Mouse (Mus musculus) heart, postnatal 4 days (tissue): ENCODE data around the gene Nob1. TPM values are rescaled to one million over a fixed set of nuclear protein-coding genes. Genes with fewer than 3 reads are reported as not detected.

ENCODE experiments used
- DNase-seq: peaks from one replicate; pipeline ENCODE4 v3.0.0; 2021
- total RNA-seq, 2 experiments: library from RNA; stranded (reverse); gene quantifications; 2 replicates each; pipeline ENCODE4 v1.2.3; 2021

The Nob1 gene
- total RNA-seq = 10 to 100 TPM; 31.7 to 37.0 TPM

DNA sequence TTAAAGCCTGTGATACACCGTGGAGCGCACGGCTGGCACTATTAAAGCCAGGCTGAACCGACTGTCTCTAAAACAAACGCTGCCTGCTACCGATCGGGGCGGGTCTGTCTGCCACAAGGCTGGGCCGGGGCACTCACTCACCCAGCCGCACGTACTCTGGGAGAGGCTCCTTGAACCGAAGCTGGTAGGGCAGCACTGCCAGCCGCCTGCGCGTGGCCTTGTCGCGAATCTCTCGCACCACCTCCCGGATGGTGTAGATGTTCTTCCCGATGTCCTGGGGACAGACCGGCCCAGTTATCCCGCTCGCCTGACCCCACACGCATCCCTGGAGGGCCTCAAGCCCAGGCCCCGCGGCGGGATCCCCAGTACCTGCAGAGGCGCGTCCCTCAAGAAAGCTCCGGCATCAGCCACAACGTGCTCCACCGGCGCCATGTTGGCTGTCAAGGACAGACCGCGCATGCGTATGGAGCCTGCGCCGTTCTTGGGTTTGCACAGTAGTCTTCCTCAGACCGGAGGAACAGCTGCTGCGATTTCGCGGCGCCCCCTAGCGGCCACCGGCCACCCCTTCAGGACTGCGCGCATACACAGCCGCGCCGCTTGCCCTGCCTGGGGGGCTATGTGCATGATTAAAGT lies at the start of gene Nob1:
Gene Nob1, minus strand, starts transcription at position 455 of the 633 bp plus-strand sequence.
- DNase-seq = peak; percentile 98

DNA sequence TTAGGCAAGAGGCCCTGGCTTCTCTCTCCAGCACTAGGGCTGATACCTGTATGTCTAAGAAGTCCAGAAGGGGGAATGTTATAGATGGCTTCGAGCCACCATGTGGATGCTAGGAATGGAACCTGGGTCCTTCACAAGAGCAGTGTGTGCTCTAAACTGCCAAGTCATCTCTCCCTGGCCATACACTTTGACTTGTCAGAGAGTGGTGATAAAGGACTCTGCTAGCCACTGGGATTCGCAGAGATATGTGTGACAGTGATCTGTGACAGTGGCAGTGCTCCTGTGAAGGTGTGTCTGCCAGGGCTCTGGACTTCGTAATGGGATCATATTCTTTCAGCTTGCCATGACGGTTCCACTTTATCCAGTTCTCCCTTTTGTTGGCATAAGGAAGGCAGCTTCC lies 48.5 kb upstream of the Nob1 start:
- no peak for DNase-seq

DNA sequence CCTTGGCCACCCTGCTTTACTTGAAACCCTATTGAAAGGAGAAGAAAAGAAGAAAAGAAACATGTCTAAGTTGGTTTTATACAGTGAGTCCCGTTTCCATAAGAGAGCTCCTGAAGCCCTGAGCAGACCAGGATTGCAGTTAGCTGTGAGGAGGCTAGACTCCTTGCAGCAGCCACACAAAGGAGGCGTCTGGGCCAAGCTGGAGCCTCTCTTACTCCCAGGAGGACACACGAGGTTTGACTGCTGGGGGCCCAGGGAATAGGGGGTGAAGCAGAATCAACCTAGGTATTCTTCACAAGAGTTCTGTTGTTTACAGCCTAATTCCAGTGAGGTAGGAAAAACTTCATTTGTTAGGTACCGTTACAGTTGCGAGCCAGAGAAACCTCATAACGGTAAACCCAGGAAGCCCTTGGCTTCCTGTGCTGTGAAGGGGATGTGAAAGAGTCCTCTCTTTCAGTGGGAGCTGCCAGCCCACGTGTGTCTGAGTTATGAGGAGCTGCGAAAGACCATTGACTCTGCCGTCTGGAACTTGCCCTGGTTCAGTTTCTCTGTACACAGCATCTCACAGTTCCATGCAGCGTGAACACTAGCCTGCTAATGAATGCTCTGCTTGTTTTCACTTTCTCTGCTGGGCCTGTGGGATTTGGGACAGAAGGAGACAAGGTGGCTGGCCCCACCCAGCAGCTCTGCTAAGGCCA lies 47.7 kb upstream of the Nob1 start:
- DNase-seq = no peak

DNA sequence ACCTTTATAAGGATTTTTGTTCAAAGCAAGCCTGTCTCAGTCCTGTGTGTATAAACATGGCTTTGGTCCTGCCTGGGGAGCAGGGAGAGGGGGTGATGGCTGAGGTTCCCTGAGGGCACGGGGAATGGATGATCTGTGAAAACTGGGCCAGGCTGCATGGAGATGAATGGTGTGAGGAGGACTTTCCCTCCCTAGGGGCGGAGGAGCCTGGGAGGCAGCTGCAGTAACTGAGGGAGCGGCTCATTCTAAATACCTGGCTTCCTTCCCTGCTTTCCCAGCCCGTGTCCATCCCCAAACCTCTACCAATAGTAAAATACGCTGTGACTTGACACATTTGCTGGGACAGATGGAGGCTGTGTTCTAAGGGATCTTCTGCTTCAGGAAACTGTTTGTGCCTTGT lies 45.5 kb upstream of the Nob1 start:
- no peak for DNase-seq

DNA sequence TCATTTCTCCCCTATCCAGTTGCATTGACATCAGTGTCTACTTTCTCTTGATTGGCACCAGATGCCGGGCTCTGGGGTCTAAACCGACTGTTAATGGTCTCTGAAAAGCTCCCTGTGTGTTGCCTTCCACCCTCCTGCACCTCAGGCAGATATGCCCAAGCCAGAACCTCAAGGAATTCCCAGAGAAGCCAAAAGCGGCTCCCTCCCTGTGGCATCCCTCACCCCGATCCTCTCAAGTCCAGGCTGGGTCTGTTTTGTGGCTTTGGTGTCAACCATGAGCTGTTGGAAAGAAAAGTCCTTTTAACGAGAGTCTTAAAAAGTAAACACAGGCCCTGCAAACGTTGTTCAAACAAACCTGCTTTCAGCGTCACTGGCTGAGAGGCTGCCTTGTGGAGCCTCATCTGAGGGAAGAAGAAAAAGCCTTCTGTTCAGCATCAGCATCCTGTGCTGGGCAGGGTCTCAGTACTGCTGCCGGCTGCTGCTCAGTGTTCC lies 44.0 kb upstream of the Nob1 start:
- DNase-seq = no peak

DNA sequence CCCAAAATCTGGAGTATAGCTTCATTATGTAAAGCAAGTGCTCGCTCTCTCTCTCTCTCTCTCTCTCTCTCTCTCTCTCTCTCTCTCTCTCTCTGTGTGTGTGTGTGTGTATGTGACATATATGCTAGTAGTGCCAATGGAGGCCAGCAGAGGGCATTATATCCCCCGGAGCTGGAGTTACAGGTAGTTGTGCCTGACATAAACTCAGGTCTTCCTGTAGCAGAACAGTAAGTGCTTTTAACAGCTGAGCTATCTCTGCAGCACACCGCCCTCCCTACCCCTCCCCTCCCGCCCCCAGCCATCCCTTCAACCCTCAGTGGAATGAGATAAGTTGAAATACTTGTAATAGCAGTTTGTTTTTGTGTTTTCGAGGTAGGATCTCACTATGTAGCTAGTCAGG lies 41.8 kb upstream of the Nob1 start:
- DNase-seq = no peak

GRCm38 (mm10) chr8:107465332-107465990 lies 40.6 kb upstream of the Nob1 start:
- DNase-seq = no peak

DNA sequence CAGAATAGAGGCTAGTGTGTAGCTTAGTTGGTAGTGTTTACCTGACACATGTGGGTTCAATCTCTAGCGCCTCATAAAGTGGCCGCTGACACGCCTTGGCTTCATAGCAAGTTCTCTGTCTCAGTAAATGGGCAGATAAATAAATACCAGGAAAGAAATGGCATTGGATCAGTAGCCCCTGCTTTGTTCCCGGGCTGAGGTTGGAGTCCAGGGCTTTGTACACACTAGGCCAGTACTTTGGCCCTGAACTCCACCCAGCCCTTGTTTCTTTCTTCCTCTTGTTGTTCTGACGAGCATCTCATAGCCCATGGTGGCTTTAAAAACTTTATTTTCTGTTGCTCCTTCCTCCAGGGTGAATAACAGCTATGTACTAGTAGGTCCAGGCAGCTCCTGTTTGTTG lies 37.6 kb upstream of the Nob1 start:
- no peak for DNase-seq

DNA sequence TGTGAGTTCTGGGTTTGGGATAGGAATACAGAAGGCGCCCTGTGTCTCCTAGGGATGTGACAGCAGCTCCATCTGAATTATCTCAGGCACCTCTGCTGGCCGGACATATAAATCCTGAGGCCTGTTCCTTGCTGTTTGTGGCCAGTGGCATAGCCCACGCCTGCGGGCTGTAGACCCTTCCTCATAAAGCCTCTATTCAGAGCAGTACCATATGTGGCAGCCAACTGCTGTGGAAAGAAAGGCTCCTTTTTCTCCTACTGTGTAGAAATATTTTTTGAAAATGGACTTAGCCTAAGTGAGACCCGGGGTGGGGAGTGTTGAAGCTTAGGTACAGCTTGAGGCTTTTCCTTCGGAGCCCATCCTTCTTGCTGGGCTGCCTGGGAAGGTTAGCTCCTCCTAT lies 33.4 kb upstream of the Nob1 start:
- DNase-seq = no peak

DNA sequence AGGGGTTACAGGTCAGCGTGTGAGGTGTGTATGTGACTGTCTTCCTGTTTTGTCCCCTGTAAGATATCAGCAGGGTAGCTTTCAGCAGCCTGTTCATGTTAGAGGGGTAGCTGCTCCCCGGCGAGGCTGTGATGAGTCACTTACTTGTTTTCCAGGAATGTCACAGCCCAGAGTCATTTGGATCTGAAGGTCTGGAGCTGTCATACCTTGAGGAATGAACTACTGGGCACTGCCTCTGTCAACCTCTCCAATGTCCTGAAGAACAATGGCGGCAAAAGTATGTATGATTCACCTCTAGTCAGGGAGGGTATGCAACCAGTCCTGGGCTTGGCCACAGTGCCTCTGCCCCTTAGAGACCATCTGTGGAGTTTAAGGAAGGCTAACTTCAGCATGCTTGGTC lies 32.9 kb upstream of the Nob1 start:
- DNase-seq = no peak

GRCm38 (mm10) chr8:107455268-107455667 lies 30.4 kb upstream of the Nob1 start:
- peak; percentile 54 for DNase-seq

- DNase-seq = no peak
Measured at GRCm38 (mm10) chr8:107453386-107453785, 28.5 kb upstream of the Nob1 start.

DNA sequence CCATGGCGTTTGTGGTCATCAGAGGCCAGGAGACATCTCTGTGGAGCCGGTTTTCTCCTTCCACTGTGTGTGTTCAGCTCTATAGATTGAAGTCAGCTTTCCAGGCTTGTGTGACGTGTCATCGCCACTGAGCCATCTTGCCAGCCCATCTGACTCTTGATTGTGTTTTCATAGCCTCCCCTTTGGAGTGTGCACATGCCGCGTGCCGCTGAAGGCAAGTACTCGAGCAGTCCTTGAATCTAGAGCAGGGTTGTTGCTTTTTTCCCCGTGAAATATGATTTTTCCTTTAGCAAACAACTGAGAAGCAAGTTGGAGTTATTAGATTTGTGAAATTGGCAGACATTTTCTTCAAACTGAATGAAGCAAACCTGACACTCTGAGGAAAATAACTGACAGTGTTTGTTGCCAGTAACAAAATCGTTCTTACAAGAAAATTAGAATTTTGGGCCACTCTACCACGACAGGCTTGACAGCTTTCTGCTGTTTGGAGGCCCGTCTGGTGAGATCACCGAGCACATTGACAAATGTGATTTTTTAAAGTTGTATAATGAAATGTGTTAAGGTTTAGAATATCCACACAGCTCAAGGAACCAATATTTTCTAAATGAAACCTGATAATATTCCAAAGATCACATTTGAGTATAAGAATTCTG lies 26.7 kb upstream of the Nob1 start:
- no peak for DNase-seq

DNA sequence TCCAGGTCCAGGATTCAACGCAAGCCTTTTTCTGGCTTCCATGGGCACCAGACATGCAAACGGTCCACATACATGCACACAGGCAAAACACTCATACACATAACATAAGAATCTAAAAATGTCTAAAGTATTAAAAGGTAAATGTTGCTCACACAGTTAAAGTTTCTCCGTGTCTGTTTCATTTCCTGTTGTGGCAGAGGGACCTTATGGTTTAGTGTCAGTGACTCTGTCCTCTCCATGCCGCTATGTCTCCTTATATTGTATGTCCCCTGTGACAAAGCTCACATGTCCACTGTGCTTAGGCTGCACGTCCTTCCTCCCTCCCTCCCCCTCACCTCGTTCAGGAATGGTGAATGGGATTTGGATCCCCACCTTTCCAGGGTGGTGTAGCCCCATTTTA lies 24.8 kb upstream of the Nob1 start:
- DNase-seq = no peak

GRCm38 (mm10) chr8:107449130-107449529 lies 24.3 kb upstream of the Nob1 start:
- DNase-seq = no peak

DNA sequence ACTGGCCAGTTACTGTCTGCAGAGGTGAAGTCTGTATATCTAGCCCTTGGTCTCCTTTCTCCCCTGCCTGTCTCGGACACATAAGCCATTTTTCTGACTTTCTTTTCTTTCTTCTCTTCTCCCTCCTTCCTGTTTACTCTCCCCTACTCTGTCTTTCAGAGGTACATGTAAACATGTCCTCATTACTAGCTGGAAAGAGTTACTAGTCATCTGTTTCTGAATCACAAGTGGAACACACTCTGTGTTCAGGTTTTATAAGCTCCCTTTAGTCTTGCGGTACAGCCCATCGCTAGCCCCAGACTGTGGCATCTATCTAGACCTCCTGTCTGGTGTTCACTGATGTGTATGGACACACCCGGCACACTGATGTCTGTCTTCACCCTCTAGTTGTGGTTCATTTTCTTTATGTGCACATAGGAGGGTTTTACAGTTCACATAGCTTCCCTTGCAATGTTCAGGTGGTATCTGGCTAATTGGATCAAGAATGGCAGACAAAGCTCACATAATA lies 23.6 kb upstream of the Nob1 start:
- DNase-seq = no peak

- no peak for DNase-seq
Measured at GRCm38 (mm10) chr8:107447713-107448112, 22.9 kb upstream of the Nob1 start.

- peak; percentile 49 for DNase-seq
Measured at GRCm38 (mm10) chr8:107444626-107445025, 19.8 kb upstream of the Nob1 start.

DNA sequence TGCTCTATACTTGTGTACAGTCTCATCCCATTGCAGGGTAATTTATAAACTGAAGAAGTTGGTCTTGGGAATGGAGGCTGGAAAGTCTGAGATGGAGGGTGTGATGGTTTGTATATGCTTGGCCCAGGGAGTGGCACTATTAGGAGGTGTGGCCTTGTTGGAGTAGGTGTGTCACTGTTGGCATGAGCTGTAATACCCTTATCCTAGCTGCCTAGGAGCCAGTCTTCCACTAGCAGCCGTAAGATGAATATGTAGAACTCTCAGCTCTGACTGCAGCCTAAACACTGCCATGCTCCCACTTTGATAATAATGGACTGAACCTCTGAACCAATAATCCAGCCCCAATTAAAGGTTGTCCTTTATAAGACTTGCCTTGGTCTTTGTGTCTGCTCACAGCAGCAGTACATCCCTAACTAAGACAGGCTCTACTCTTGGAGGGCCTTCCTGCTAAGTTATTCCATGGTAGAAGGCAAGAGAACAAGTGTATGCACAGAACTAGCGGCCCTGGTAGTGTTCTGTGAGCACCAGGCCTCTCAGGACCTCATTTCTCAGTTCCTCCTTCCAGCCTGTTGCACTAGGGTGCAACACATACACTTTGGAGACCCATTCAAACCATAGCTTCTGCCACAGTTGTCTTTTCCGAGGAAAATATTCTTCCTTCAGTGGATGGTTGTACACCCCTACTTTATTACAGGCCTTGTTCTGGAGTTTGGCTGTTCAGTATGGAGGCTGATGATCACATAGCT lies 15.2 kb upstream of the Nob1 start:
- DNase-seq = no peak

DNA sequence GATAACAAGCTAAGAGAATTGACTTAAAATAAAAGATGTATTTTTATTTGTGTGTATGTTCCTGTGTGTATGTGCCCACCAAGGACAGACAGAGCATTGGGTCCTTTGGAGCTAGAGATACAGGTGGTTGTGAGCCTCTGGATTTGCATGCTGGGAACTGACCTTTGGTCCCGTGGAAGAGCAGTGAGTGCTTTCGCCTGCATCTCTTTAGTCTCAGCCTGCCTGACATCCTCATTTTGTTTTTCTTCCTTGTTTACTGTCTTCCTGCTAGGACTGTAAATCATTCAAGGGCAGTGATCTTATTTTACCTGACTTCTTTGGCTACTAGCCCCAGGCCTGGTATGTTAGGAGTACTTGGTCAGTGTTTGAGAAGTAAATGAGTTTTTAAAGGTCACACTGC lies 12.9 kb upstream of the Nob1 start:
- DNase-seq = no peak

DNA sequence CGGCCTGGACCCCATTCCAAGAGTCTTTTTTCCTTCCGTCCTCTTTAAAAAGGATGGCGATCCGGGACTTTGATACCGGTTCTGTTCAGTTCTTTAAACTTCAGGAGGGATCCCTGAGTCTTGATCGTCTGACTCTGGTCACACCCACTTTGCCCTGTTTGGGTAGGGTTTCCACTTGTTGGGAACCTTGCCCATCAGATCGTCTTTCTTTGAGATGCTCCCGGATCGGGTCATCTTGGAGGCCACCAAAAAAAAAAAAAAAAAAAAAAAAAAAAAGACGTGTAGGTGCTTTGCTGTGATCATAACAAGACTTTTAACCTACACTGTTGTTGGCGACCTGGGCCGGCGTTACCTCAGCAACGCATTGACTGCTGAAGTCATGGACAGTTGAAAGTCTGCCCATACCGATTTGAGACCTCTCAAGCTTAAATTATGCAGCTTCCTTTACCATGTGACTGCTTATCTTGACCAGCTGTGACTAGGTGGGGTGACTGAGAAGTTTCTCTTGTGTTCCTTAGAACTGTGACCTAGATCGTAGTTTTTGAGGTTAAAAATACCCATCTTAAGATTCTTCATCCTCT lies 12.1 kb upstream of the Nob1 start:
- DNase-seq = peak; percentile 32
